Mouse (Mus musculus): ENCODE data around the gene Nckap5. TPM values are rescaled to one million over a fixed set of nuclear protein-coding genes. Genes with fewer than 3 reads are reported as not detected.

Gene Nckap5
- polyA plus RNA-seq, 1 experiment from 2014 or later: 10.9 TPM

DNA sequence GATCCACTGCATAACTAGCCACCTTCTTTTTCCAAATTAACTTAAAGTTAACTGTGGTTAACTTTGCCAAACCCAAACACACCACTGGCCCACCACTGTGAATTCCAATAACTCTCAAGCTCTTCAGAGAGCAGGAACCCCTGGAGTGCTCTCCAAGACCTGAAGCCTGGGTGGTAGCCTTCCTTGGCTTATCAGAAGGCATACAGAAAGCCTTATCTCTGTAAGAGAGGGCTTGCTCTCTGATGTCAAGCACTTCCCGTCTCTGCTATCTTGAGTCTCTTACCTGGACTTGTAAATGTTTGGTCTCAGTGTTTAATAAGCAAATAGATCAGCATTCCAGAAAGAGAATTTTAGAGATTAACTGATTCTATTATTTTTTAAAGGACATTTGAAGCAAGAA, 2.3 kb upstream of the Nckap5 start:
- H3K4me3 ChIP-seq (ENCODE audit: low read depth, low read length): no peak overlapping the region
- no peaks in the 10 kb centered on the region for H3K36me3 ChIP-seq (ENCODE audit: control insufficient read depth, insufficient read depth, low read length)
- H3K9ac ChIP-seq (ENCODE audit: low read depth, low read length): no peak overlapping the region
- peaks cover 8% of the 10 kb centered on the region; the same call in 1 of the 2 replicates for H3K4me1 ChIP-seq (ENCODE audit: control insufficient read depth, insufficient read depth, low read length)
- no peak for ATAC-seq
- no peaks in the 10 kb centered on the region for H3K27me3 ChIP-seq (ENCODE audit: control insufficient read depth, insufficient read depth, low read depth, low read length)
- no peak overlapping the region for H3K4me2 ChIP-seq (ENCODE audit: low read length)
- no peaks in the 10 kb centered on the region for H3K9me3 ChIP-seq (replicated peaks; ENCODE audit: control insufficient read depth, low read length, poor library complexity, severe bottlenecking)
- H3K27ac ChIP-seq (ENCODE audit: low read length): no peak overlapping the region
- WGBS: 95% methylated on average over 1 of the region's 1 CpGs

DNA sequence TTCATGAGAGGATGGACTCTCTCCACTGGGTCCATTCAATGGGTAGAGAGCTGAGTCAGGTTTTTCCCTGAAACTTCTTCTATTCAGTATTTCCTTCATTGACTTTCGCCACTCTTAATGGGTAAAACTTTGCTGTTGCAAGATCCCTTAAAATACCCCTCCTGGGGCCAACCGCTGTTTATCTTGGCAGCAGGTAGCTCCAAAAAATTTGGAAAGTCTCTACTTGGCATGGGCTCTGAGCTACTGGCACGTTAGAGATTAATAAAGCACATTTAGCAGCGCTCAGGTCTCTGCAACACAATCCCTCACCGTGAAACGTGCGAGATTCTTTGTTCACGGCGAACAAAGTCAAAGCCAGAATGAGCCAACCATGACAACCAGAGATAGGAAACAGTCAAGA, 1.6 kb downstream of the Nckap5 start:
- no peaks in the 10 kb centered on the region for H3K36me3 ChIP-seq (ENCODE audit: control insufficient read depth, insufficient read depth, low read length)
- H3K27ac ChIP-seq (ENCODE audit: low read length): no peak overlapping the region
- 52% methylated on average over 9 of the region's 9 CpGs for WGBS
- H3K4me2 ChIP-seq (ENCODE audit: low read length): peak overlapping the region; percentile 21
- no peaks in the 10 kb centered on the region for H3K9me3 ChIP-seq (replicated peaks; ENCODE audit: control insufficient read depth, low read length, poor library complexity, severe bottlenecking)
- H3K27me3 ChIP-seq (ENCODE audit: control insufficient read depth, insufficient read depth, low read depth, low read length): no peaks in the 10 kb centered on the region
- peak overlapping the region; percentile 9; the same call in 1 of the 2 replicates for H3K4me3 ChIP-seq (ENCODE audit: low read depth, low read length)
- no peak for ATAC-seq
- H3K4me1 ChIP-seq (ENCODE audit: control insufficient read depth, insufficient read depth, low read length): peaks cover 8% of the 10 kb centered on the region; the same call in 1 of the 2 replicates
- H3K9ac ChIP-seq (ENCODE audit: low read depth, low read length): 0 out of 2 replicates have a peak overlapping the region, but pooled peaks have one; percentile 28

DNA sequence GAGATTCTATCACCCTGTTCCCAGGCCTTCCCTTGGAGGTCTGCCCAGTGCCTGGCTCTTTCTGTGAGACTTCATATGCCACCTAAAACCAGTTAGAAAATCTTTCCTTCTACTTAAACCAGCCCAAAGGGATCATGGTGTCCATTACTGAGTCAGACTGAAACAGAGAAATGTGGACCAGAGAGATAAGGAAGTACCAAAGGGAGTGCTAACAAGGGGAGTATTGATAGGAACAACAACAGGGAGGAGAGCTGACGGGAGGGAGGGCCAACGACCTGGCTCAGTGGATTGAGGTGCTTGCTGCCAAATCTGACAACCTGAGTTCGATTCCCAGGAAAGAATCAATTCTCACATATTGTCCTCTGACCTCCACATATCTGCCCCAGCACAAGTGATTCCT, 5.8 kb downstream of the Nckap5 start:
- Histone ChIP-seq H3K9me3 (replicated peaks; ENCODE audit: control insufficient read depth, low read length, poor library complexity, severe bottlenecking) (no peaks in the 10 kb centered on the region), H3K36me3 (ENCODE audit: control insufficient read depth, insufficient read depth, low read length) (no peaks in the 10 kb centered on the region), H3K4me2 (ENCODE audit: low read length) (no peak overlapping the region), H3K4me3 (ENCODE audit: low read depth, low read length) (no peak overlapping the region), H3K27me3 (ENCODE audit: control insufficient read depth, insufficient read depth, low read depth, low read length) (no peaks in the 10 kb centered on the region; the same call in 1 of the 2 replicates), H3K9ac (ENCODE audit: low read depth, low read length) (no peak overlapping the region), H3K27ac (ENCODE audit: low read length) (no peak overlapping the region), H3K4me1 (ENCODE audit: control insufficient read depth, insufficient read depth, low read length) (peaks cover 1% of the 10 kb centered on the region; the same call in 1 of the 2 replicates)
- ATAC-seq: no peak
- WGBS: 72% methylated on average over 3 of the region's 3 CpGs

DNA sequence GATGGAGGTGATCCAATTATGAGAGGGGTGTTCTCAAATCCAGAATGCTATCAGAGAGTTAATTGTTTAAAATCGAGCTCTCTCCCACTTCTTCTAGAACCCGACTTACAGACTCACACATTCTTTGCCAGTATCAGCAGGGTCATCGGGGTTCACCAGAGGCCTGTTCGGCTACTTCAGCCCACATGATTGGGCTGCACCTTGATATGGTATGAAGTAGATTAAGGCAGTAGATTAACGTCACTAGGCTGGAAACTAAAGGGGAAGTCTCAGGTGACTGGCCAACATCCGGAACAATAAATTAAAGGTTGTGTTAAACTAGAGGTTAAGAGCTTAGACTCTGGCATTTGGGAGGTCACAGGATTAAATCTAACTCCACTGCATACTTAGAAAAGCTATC, 8.4 kb downstream of the Nckap5 start:
- Histone ChIP-seq H3K27me3 (ENCODE audit: control insufficient read depth, insufficient read depth, low read depth, low read length) (no peaks in the 10 kb centered on the region; the same call in 1 of the 2 replicates), H3K9ac (ENCODE audit: low read depth, low read length) (no peak overlapping the region), H3K36me3 (ENCODE audit: control insufficient read depth, insufficient read depth, low read length) (no peaks in the 10 kb centered on the region), H3K9me3 (replicated peaks; ENCODE audit: control insufficient read depth, low read length, poor library complexity, severe bottlenecking) (no peaks in the 10 kb centered on the region), H3K4me1 (ENCODE audit: control insufficient read depth, insufficient read depth, low read length) (0 out of 2 replicates have a peak, but pooled peaks cover 3% of the 10 kb centered on the region), H3K4me3 (ENCODE audit: low read depth, low read length) (no peak overlapping the region), H3K4me2 (ENCODE audit: low read length) (no peak overlapping the region), H3K27ac (ENCODE audit: low read length) (no peak overlapping the region)
- WGBS: 85% methylated on average over 6 of the region's 6 CpGs
- ATAC-seq: no peak

DNA sequence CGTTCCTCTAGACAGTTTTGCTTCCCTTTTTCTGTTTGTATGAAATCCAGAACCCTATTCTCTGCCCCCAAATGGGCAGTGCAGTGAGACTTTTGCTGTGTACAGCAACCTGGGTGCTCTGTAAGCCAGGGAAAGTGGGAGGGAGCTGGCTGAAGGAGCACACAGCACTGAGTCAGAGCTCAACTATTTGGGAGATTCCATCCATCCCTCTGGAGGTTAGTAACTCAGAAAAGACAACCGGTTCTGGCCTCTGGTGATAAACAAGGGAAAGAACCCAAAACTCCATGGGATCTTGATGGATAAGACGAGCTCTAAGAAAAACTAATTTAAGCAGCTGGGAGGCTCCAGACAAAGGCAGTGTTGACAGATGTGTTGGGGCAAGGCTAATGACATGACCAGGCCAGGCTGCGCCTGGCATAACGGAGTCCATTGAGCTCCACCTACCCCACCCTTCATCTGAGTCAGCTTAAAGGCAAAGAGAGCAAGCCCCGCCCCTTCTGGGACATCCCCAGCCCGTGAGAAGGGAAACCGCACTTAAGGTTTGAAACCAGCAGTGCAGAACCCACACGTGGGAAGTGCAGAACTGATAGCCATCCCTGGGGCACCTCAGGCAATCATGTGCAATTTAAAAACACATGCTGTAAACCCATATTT, 13.1 kb downstream of the Nckap5 start:
- Histone ChIP-seq H3K27ac (ENCODE audit: low read length) (no peak overlapping the region), H3K9ac (ENCODE audit: low read depth, low read length) (no peak overlapping the region), H3K27me3 (ENCODE audit: control insufficient read depth, insufficient read depth, low read depth, low read length) (no peaks in the 10 kb centered on the region), H3K4me3 (ENCODE audit: low read depth, low read length) (no peak overlapping the region), H3K4me2 (ENCODE audit: low read length) (no peak overlapping the region), H3K9me3 (replicated peaks; ENCODE audit: control insufficient read depth, low read length, poor library complexity, severe bottlenecking) (peaks cover 5% of the 10 kb centered on the region; the same call in 1 of the 2 replicates), H3K36me3 (ENCODE audit: control insufficient read depth, insufficient read depth, low read length) (no peaks in the 10 kb centered on the region), H3K4me1 (ENCODE audit: control insufficient read depth, insufficient read depth, low read length) (0 out of 2 replicates have a peak, but pooled peaks cover 3% of the 10 kb centered on the region)
- no peak for ATAC-seq
- WGBS: 38% methylated on average over 9 of the region's 9 CpGs

DNA sequence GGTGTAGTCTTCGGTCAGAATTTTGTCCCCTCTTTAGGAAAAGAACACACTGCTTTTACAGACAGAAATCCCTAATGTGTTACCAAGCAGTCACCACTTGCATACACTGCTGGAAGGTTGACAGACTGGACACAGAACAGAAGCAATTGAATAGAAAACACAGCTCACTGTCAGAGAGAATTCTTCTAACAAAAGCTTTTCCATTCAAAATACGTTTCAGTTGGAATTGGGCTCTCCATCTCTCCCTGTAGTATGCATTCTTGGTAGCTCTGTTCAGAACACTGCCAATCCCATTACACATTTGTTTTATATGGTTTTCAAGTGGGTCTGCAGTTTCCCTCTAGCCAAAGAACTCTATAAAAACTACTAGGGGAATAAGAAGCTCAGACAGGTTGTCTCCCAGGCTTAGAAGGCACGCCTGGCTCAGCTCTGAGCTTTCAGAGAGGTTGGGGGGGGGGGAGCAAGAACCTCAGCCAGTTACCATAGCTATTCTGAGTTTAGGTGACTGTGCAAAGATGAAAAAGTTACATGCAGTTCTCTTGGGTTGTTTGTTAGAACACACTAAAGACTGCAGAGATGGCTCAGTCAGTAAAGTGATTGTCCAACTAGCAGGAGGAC, 23.5 kb downstream of the Nckap5 start:
- H3K9ac ChIP-seq (ENCODE audit: low read depth, low read length): no peak overlapping the region
- 39% methylated on average over 3 of the region's 3 CpGs for WGBS
- H3K27ac ChIP-seq (ENCODE audit: low read length): no peak overlapping the region
- no peaks in the 10 kb centered on the region for H3K36me3 ChIP-seq (ENCODE audit: control insufficient read depth, insufficient read depth, low read length)
- ATAC-seq: no peak
- no peaks in the 10 kb centered on the region; the same call in 1 of the 2 replicates for H3K4me1 ChIP-seq (ENCODE audit: control insufficient read depth, insufficient read depth, low read length)
- no peak overlapping the region for H3K4me3 ChIP-seq (ENCODE audit: low read depth, low read length)
- no peaks in the 10 kb centered on the region for H3K27me3 ChIP-seq (ENCODE audit: control insufficient read depth, insufficient read depth, low read depth, low read length)
- no peaks in the 10 kb centered on the region for H3K9me3 ChIP-seq (replicated peaks; ENCODE audit: control insufficient read depth, low read length, poor library complexity, severe bottlenecking)
- H3K4me2 ChIP-seq (ENCODE audit: low read length): no peak overlapping the region

DNA sequence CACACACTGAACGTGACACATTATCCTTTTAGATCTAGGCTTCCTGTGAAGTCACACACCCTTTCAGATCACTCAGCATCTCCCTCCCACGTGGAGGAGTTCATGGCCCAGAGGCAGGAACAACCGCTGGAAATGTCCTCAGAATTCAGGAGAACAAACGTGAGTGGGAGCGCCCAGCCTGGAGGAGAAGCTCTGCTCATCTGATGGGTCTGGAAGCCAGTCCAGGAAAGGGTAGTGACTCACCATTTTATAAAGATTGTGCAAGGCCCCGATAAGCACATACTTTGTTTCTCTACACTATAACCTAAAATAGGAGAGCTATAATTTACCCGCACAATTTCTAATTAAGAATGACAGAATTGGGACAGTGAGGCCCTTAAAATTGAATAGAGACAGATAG, 24.1 kb downstream of the Nckap5 start:
- H3K9ac ChIP-seq (ENCODE audit: low read depth, low read length): no peak overlapping the region
- no peak overlapping the region for H3K4me3 ChIP-seq (ENCODE audit: low read depth, low read length)
- H3K36me3 ChIP-seq (ENCODE audit: control insufficient read depth, insufficient read depth, low read length): no peaks in the 10 kb centered on the region
- 69% methylated on average over 7 of the region's 7 CpGs for WGBS
- no peak overlapping the region for H3K27ac ChIP-seq (ENCODE audit: low read length)
- no peaks in the 10 kb centered on the region for H3K9me3 ChIP-seq (replicated peaks; ENCODE audit: control insufficient read depth, low read length, poor library complexity, severe bottlenecking)
- no peaks in the 10 kb centered on the region for H3K27me3 ChIP-seq (ENCODE audit: control insufficient read depth, insufficient read depth, low read depth, low read length)
- ATAC-seq: no peak
- H3K4me1 ChIP-seq (ENCODE audit: control insufficient read depth, insufficient read depth, low read length): no peaks in the 10 kb centered on the region; the same call in 1 of the 2 replicates
- H3K4me2 ChIP-seq (ENCODE audit: low read length): no peak overlapping the region

DNA sequence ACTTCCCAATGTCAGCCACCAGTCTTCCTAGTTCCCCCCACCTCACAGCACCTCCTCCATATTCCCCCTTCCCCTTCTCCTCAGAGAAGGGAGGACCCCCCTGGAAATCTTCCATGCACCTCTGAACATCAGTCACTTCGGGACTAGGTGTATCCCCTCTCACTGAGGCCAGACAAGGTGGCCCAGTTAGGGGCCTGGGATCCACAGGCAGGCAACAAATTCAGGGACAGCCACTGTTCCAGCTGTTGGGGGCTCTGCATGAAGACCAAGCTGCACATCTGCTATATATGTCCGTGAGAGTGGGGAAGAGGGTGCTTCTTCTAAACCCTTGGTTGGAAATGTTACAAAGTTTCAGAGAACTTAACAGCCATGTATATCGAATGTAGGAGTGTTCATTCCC, 28.2 kb downstream of the Nckap5 start:
- H3K27ac ChIP-seq (ENCODE audit: low read length): no peak overlapping the region
- H3K4me3 ChIP-seq (ENCODE audit: low read depth, low read length): no peak overlapping the region
- H3K4me1 ChIP-seq (ENCODE audit: control insufficient read depth, insufficient read depth, low read length): no peaks in the 10 kb centered on the region; the same call in 1 of the 2 replicates
- no peaks in the 10 kb centered on the region for H3K27me3 ChIP-seq (ENCODE audit: control insufficient read depth, insufficient read depth, low read depth, low read length)
- no peaks in the 10 kb centered on the region for H3K9me3 ChIP-seq (replicated peaks; ENCODE audit: control insufficient read depth, low read length, poor library complexity, severe bottlenecking)
- H3K36me3 ChIP-seq (ENCODE audit: control insufficient read depth, insufficient read depth, low read length): no peaks in the 10 kb centered on the region
- no peak overlapping the region for H3K4me2 ChIP-seq (ENCODE audit: low read length)
- 82% methylated on average over 3 of the region's 3 CpGs for WGBS
- H3K9ac ChIP-seq (ENCODE audit: low read depth, low read length): no peak overlapping the region
- no peak for ATAC-seq

DNA sequence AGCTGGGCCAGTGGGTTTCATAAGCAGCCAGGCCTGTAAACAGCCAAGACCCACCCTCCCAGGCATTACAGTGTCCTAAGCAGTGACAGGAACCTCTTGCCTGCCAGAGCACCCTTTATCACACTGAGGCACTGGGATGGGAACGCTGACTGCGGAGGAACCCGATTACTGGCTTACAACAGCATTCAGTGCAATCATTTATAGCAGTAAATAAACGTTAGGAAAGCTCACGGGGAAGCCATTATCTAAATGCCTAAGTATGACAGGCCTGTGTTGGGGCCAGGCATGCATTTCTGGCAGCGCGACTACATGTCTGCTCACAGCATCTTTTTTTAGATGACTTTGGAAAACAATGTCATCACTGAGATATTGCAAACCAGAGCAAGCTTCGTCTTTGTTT, 28.9 kb downstream of the Nckap5 start:
- H3K9me3 ChIP-seq (replicated peaks; ENCODE audit: control insufficient read depth, low read length, poor library complexity, severe bottlenecking): no peaks in the 10 kb centered on the region
- H3K9ac ChIP-seq (ENCODE audit: low read depth, low read length): no peak overlapping the region
- no peak for ATAC-seq
- no peaks in the 10 kb centered on the region for H3K27me3 ChIP-seq (ENCODE audit: control insufficient read depth, insufficient read depth, low read depth, low read length)
- H3K4me1 ChIP-seq (ENCODE audit: control insufficient read depth, insufficient read depth, low read length): no peaks in the 10 kb centered on the region
- no peak overlapping the region for H3K4me2 ChIP-seq (ENCODE audit: low read length)
- H3K27ac ChIP-seq (ENCODE audit: low read length): peak overlapping the region; percentile 22; the same call in 1 of the 2 replicates
- no peak overlapping the region for H3K4me3 ChIP-seq (ENCODE audit: low read depth, low read length)
- H3K36me3 ChIP-seq (ENCODE audit: control insufficient read depth, insufficient read depth, low read length): no peaks in the 10 kb centered on the region
- WGBS: 65% methylated on average over 8 of the region's 8 CpGs

Measured in midbrain, embryonic 16.5 days (tissue).